Mouse (Mus musculus): ENCODE results near the gene Srl.

DNA sequence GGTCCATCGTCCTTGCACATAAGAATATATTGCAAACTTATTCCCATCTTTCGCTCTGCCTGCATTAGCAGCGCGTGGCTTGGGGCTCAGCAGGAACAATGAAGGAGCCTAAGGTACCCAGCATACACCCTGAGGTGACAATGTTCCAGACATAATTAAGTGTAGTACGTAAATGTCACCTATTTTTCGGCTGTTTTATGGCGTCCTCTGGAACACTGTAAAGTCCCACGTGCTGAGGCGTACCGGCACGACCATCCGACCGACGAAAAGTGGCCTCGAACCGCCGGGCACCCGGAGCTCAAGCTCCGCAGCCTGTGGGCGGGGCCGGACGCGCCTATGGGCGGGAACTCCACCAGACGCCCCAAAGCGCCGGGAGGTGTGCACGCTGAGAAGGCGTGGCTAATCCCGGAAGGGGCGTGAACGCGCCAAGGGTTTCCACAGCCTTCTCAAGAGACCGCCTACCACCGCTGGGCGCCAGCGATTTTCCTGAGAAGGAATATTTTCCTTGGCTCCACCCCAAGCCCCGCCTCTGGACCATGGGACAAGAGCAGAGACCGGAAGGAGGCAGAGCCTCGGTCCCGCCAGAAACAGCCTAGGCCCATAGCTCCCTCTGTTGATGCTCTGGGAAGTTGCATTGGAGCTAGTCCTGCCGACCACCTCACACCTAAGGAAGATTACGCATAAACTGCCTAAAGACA is at the start of gene Srl:
- TF ChIP-seq CTCF (IDR thresholded peaks at IDR 0.05) (peak; percentile 95), EP300 (IDR thresholded peaks at IDR 0.05) (peak; percentile 67)
